Mouse (Mus musculus): Measurements from ENCODE around the gene Sh3gl3. TPM values are rescaled to one million over a fixed set of nuclear protein-coding genes. Genes with fewer than 3 reads are reported as not detected.

The Sh3gl3 gene
- total and polyA plus RNA-seq, 3 experiments: not detected

DNA sequence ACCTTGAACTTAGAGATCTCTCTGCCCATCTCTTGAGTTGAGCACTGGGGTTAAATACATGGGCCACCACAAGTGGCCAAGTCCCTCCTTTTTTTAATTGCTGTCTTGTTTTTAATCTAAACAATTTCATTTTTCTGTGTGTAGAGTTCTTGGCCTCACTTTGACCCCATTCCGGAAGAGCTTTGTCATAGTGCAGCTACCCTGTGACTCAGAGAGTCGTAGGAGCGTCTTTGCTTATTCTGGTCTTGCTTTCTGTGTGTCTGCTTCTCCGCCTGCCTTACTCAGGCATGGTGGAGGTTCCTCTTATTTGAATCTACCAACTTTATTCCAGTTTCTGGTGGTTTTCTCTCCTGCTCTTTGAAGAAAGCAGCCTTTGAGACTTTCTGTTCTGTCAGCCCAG, 18.9 kb downstream of the Sh3gl3 start:
- in situ Hi-C loops (cut with MboI; ENCODE audit: low pct_ligation_motif_present, low pct_unique_long_range_greater_than_20kb, low sequenced_read_pairs): no loop called here
- dilution Hi-C loops (cut with MboI; ENCODE audit: extremely low pct_ligation_motif_present, extremely low pct_unique_long_range_greater_than_20kb, low sequenced_read_pairs): no loop called here

DNA sequence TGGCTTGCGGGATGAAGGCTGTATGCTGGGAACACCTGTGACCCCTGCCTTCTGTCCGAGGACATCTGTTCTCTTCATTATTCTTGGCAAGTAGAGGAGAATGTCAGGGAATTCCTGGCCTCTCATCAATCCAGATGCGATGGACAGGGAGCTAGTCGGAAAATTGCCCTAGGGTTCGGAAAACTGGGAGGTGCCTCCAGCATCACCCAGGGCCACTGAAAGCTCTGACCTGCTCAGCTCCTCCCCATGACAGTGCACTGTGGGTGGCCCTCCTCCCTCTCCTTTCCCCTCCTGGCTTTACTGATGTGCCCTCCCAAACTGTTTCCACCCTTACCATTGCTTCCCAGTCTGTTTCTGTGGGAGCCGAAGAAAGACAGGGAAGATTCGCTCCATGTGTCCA, 29.5 kb downstream of the Sh3gl3 start:
- Histone ChIP-seq H3K4me3 (replicated peaks in 1 of 3; ENCODE audit: low read depth in 2 of 3, low read length in 2 of 3, poor library complexity in 1 of 3) (no peak overlapping the region), H3K27ac (ENCODE audit: insufficient read depth, low read depth) (no peak overlapping the region), H3K4me1 (ENCODE audit: control insufficient read depth in 1 of 2, insufficient read depth in 2 of 2) (peaks cover 7 to 37% of the 10 kb centered on the region in 2 experiments), H3K4me2 (ENCODE audit: insufficient read depth, low read depth, poor library complexity, severe bottlenecking) (no peak overlapping the region), H3K79me2 (replicated peaks; ENCODE audit: control insufficient read depth, extremely low read depth, insufficient read depth, poor library complexity, severe bottlenecking) (no peaks in the 10 kb centered on the region), H3K9me3 (replicated peaks; ENCODE audit: low read length) (no peaks in the 10 kb centered on the region), H3K36me3 (replicated peaks in 1 of 2; ENCODE audit: control insufficient read depth in 1 of 2, insufficient read depth in 1 of 2, low read length in 1 of 2) (no peaks in the 10 kb centered on the region), H3K9ac (ENCODE audit: insufficient read depth, low read depth) (no peak overlapping the region), H3K27me3 (replicated peaks) (no peaks in the 10 kb centered on the region)
- in situ Hi-C loops (cut with MboI; ENCODE audit: low pct_ligation_motif_present, low pct_unique_long_range_greater_than_20kb, low sequenced_read_pairs): no loop called here
- dilution Hi-C loops (cut with MboI; ENCODE audit: extremely low pct_ligation_motif_present, extremely low pct_unique_long_range_greater_than_20kb, low sequenced_read_pairs): no loop called here
- no peak for DNase-seq (ENCODE audit: extremely low read depth)
- TF ChIP-seq MXI1 (IDR thresholded peaks at IDR 0.05; ENCODE audit: low read depth, low read length) (no peak), BHLHE40 (IDR thresholded peaks at IDR 0.05; ENCODE audit: low read depth, low read length) (no peak), IRF4 (IDR thresholded peaks at IDR 0.05; ENCODE audit: low read depth, low read length) (no peak), HCFC1 (IDR thresholded peaks at IDR 0.05; ENCODE audit: low read depth, low read length) (no peak), MAFK (IDR thresholded peaks at IDR 0.05; ENCODE audit: insufficient replicate concordance, low read length) (no peak), UBTF (IDR thresholded peaks at IDR 0.05; ENCODE audit: low read depth, low read length) (no peak), JUN (IDR thresholded peaks at IDR 0.05; ENCODE audit: insufficient read depth, low read depth, low read length) (no peak), E2F4 (IDR thresholded peaks at IDR 0.05; ENCODE audit: insufficient replicate concordance, low read depth, low read length) (no peak), MEF2A (IDR thresholded peaks at IDR 0.05; ENCODE audit: borderline replicate concordance, low read depth, low read length) (no peak), JUND (conservative IDR thresholded peaks at IDR 0.05; ENCODE audit: low read depth, low read length) (no peak), SMC3 (IDR thresholded peaks at IDR 0.05; ENCODE audit: low read depth, low read length) (no peak), USF2 (conservative IDR thresholded peaks at IDR 0.05; ENCODE audit: low read depth, low read length) (no peak)

More for the DNA sequence above, 18.9 kb downstream of the Sh3gl3 start:
- Histone ChIP-seq H3K36me3 (replicated peaks in 1 of 2; ENCODE audit: control insufficient read depth in 1 of 2, insufficient read depth in 1 of 2, low read length in 1 of 2) (no peaks in the 10 kb centered on the region), H3K4me1 (ENCODE audit: control insufficient read depth in 1 of 2, insufficient read depth in 2 of 2) (peaks cover 0 to 4% of the 10 kb centered on the region in 2 experiments; a peak in 1 of 4 replicates), H3K4me3 (replicated peaks in 1 of 3; ENCODE audit: low read depth in 2 of 3, low read length in 2 of 3, poor library complexity in 1 of 3) (no peak overlapping the region), H3K27me3 (replicated peaks) (no peaks in the 10 kb centered on the region), H3K9me3 (replicated peaks; ENCODE audit: low read length) (no peaks in the 10 kb centered on the region), H3K27ac (ENCODE audit: insufficient read depth, low read depth) (no peak overlapping the region), H3K9ac (ENCODE audit: insufficient read depth, low read depth) (no peak overlapping the region), H3K79me2 (replicated peaks; ENCODE audit: control insufficient read depth, extremely low read depth, insufficient read depth, poor library complexity, severe bottlenecking) (no peaks in the 10 kb centered on the region), H3K4me2 (ENCODE audit: insufficient read depth, low read depth, poor library complexity, severe bottlenecking) (no peak overlapping the region)
- no peak for TF ChIP-seq ZNF384 (IDR thresholded peaks at IDR 0.05; ENCODE audit: low read depth, low read length)
- no peak for DNase-seq (ENCODE audit: extremely low read depth)

Measured in CH12.LX (cell line).